ENCODE assay signal across 8 mouse cellular contexts in genomic region chr6:90736074-90736672, GRCm38 (mm10).
DNase-seq lines count a peak whose midpoint lies in the region; ATAC-seq lines count a peak whose summit lies in the region.

No protein-coding gene starts in this region.

- under 1% methylated on average over 66 of the region's 69 CpGs for WGBS in heart, embryonic 13.5 days
- WGBS in kidney, embryonic 16.5 days: 0% methylated on average over 67 of the region's 69 CpGs
- under 1% methylated on average over 69 of the region's 69 CpGs for WGBS in midbrain, embryonic 11.5 days

- H3K27me3 ChIP-seq in heart, embryonic 13.5 days (replicated peaks): peaks cover 6% of the 10 kb centered on the region; the same call in 1 of the 2 replicates
- H3K27me3 ChIP-seq in kidney, embryonic 16.5 days (ENCODE audit: insufficient read depth, low read length): no peaks in the 10 kb centered on the region
- H3K27me3 ChIP-seq in midbrain, embryonic 11.5 days (ENCODE audit: control insufficient read depth, insufficient read depth, low read length): no peaks in the 10 kb centered on the region; the same call in 1 of the 2 replicates

- peak overlapping the region; percentile 98 for H3K4me2 ChIP-seq in heart, embryonic 13.5 days
- peak overlapping the region; percentile 74 for H3K4me2 ChIP-seq in kidney, embryonic 16.5 days (replicated peaks; ENCODE audit: low read depth, low read length)
- H3K4me2 ChIP-seq in midbrain, embryonic 11.5 days: peak overlapping the region; percentile 99

- no peaks in the 10 kb centered on the region for H3K36me3 ChIP-seq in heart, embryonic 13.5 days
- H3K36me3 ChIP-seq in kidney, embryonic 16.5 days (ENCODE audit: insufficient read depth, low read length): no peaks in the 10 kb centered on the region
- H3K36me3 ChIP-seq in midbrain, embryonic 11.5 days (ENCODE audit: control insufficient read depth, insufficient read depth, low read length): no peaks in the 10 kb centered on the region

- H3K9me3 ChIP-seq in heart, embryonic 13.5 days: no peaks in the 10 kb centered on the region
- H3K9me3 ChIP-seq in kidney, embryonic 16.5 days (ENCODE audit: low read length): no peaks in the 10 kb centered on the region
- no peaks in the 10 kb centered on the region for H3K9me3 ChIP-seq in midbrain, embryonic 11.5 days (ENCODE audit: control insufficient read depth, low read length)

- H3K9ac ChIP-seq in heart, embryonic 13.5 days: peak overlapping the region; percentile 94
- H3K9ac ChIP-seq in kidney, embryonic 16.5 days (replicated peaks; ENCODE audit: low read length): peak overlapping the region; percentile 84
- H3K9ac ChIP-seq in midbrain, embryonic 11.5 days (ENCODE audit: low read length): peak overlapping the region; percentile 78

- peak overlapping the region; percentile 87 for H3K27ac ChIP-seq in heart, embryonic 13.5 days (replicated peaks)
- peak overlapping the region; percentile 75 for H3K27ac ChIP-seq in kidney, embryonic 16.5 days (ENCODE audit: low read length)
- H3K27ac ChIP-seq in midbrain, embryonic 11.5 days (ENCODE audit: low read depth, low read length): peak overlapping the region; percentile 35; the same call in 1 of the 2 replicates

- peak overlapping the region; percentile 92 for H3K4me3 ChIP-seq in heart, embryonic 13.5 days
- H3K4me3 ChIP-seq in kidney, embryonic 16.5 days (ENCODE audit: low read length): peak overlapping the region; percentile 79
- peak overlapping the region; percentile 71 for H3K4me3 ChIP-seq in midbrain, embryonic 11.5 days (ENCODE audit: low read depth, low read length)

- DNase-seq in thymus, adult 18-20 months: peak; percentile 40 to 42
- DNase-seq in thymus, postnatal 0 days (ENCODE audit: low spot score): no peak
- peak; percentile 66 to 67 for DNase-seq in cerebellum, postnatal 10 days
- DNase-seq in midbrain, embryonic 11.5 days (ENCODE audit: low spot score, missing footprints): peak; percentile 92
- peak; percentile 73 for DNase-seq in testis, postnatal 10 days (ENCODE audit: low spot score)

- H3K4me1 ChIP-seq in heart, embryonic 13.5 days: peaks cover 55% of the 10 kb centered on the region
- H3K4me1 ChIP-seq in kidney, embryonic 16.5 days (ENCODE audit: insufficient read depth, low read length): peaks cover 19% of the 10 kb centered on the region
- peaks cover 22% of the 10 kb centered on the region for H3K4me1 ChIP-seq in midbrain, embryonic 11.5 days (ENCODE audit: control insufficient read depth, insufficient read depth, low read length)

- peak; percentile 26; the same call in 1 of the 2 replicates for ATAC-seq in heart, embryonic 13.5 days (ENCODE audit: extremely low read depth, insufficient number of reproducible peaks, low FRiP score, low TSS enrichment)
- peak; percentile 76 for ATAC-seq in kidney, embryonic 16.5 days (ENCODE audit: low FRiP score, low TSS enrichment)
- peak; percentile 55 for ATAC-seq in midbrain, embryonic 11.5 days (ENCODE audit: low FRiP score)
- ATAC-seq in granulocyte monocyte progenitor cell, adult 5-6 weeks (replicated peaks; ENCODE audit: poor library complexity, severe bottlenecking): no peak

Comparison
In these comparisons a context has a peak if more than half of its experiments do, and no peak if none do; other contexts are left out.
1. H3K27ac ChIP-seq: peak in every context shown above with its lines; median percentile 87 in heart, embryonic 13.5 days; 75 in kidney, embryonic 16.5 days; 35 in midbrain, embryonic 11.5 days.